Mouse (Mus musculus): ENCODE data around the gene Urb2.

The Urb2 gene

GRCm38 (mm10) chr8:124077377-124077776, 56.1 kb downstream of the Urb2 start:
- DNase-seq (ENCODE audit: low spot score in 2 of 2): no peak

GRCm38 (mm10) chr8:124077998-124078397, 56.7 kb downstream of the Urb2 start:
- DNase-seq (ENCODE audit: low spot score in 2 of 2): no peak

- DNase-seq (ENCODE audit: low spot score in 2 of 2): no peak
Observed at GRCm38 (mm10) chr8:124078969-124079368, 57.7 kb downstream of the Urb2 start.

- no peak for DNase-seq (ENCODE audit: low spot score in 2 of 2)
Observed at GRCm38 (mm10) chr8:124080467-124081326, 59.4 kb downstream of the Urb2 start.

- no peak for DNase-seq (ENCODE audit: low spot score in 2 of 2)
Observed at GRCm38 (mm10) chr8:124082616-124083015, 61.3 kb downstream of the Urb2 start.

GRCm38 (mm10) chr8:124083611-124084010, 62.3 kb downstream of the Urb2 start:
- DNase-seq (ENCODE audit: low spot score in 2 of 2): no peak

- no peak for DNase-seq (ENCODE audit: low spot score in 2 of 2)
Observed at GRCm38 (mm10) chr8:124085668-124086067, 64.4 kb downstream of the Urb2 start.

GRCm38 (mm10) chr8:124088092-124088613, 66.8 kb downstream of the Urb2 start:
- no peak for DNase-seq (ENCODE audit: low spot score in 2 of 2)

- no peak for DNase-seq (ENCODE audit: low spot score in 2 of 2)
Observed at GRCm38 (mm10) chr8:124089016-124089415, 67.7 kb downstream of the Urb2 start.

GRCm38 (mm10) chr8:124090473-124090872, 69.2 kb downstream of the Urb2 start:
- DNase-seq (ENCODE audit: low spot score in 2 of 2): no peak
